Mouse (Mus musculus) heart, embryonic 11.5 days (tissue): ENCODE measurements around the gene Pyroxd2. TPM values are rescaled to one million over a fixed set of nuclear protein-coding genes. Genes with fewer than 3 reads are reported as not detected.
A peak's percentile ranks its signal among the peaks of the same experiment; 100 is the strongest.

ENCODE experiments used
- ATAC-seq: fragments of 200-750 bp; cut with Nextera tagmentation; replicated peaks from 2 replicates; pipeline ENCODE4 v1.8.0; 2017; ENCODE audit warnings: moderate library complexity; ENCODE audit not compliant: insufficient number of reproducible peaks, low FRiP score, low TSS enrichment
- H3K27ac ChIP-seq: fragments of 300-500 bp; sonication (generic); 2 replicates; pipeline ENCODE4 v1.5.1; 2014; ENCODE audit warnings: mild to moderate bottlenecking, low read depth, low read length
- H3K27me3 ChIP-seq: fragments of 300-500 bp; sonication (generic); 2 replicates; pipeline ENCODE4 v1.6.1; 2014; ENCODE audit warnings: mild to moderate bottlenecking, low read length, mixed read lengths; ENCODE audit not compliant: control insufficient read depth, insufficient read depth
- H3K36me3 ChIP-seq: fragments of 300-500 bp; sonication (generic); 2 replicates; pipeline ENCODE4 v1.6.1; 2014; ENCODE audit warnings: mild to moderate bottlenecking, low read length, moderate library complexity, mixed read lengths; ENCODE audit not compliant: control insufficient read depth, insufficient read depth
- H3K4me1 ChIP-seq: fragments of 300-500 bp; sonication (generic); 2 replicates; pipeline ENCODE4 v1.6.1; 2014; ENCODE audit warnings: low read length; ENCODE audit not compliant: control insufficient read depth, insufficient read depth
- H3K4me2 ChIP-seq: fragments of 300-500 bp; sonication (generic); 2 replicates; pipeline ENCODE4 v1.6.1; 2014; ENCODE audit warnings: mild to moderate bottlenecking, moderate library complexity
- H3K4me3 ChIP-seq: fragments of 300-500 bp; sonication (generic); 2 replicates; pipeline ENCODE4 v1.5.1; 2014; ENCODE audit warnings: low read depth, low read length
- H3K9ac ChIP-seq: fragments of 300-500 bp; sonication (generic); 2 replicates; pipeline ENCODE4 v1.6.1; 2014; ENCODE audit warnings: mild to moderate bottlenecking, low read depth, low read length, moderate library complexity
- H3K9me3 ChIP-seq: fragments of 300-500 bp; sonication (generic); replicated peaks from 2 replicates; pipeline ENCODE4 v1.6.1; 2016; ENCODE audit warnings: low read length; ENCODE audit not compliant: control insufficient read depth
- WGBS: fragments of 180-500 bp; shearing (Covaris S2); extraction: QIAGEN DNeasy Blood & Tissue Kit; methylation state at CpG from one replicate; pipeline ENCODE4 v1.1.7; 2014; ENCODE audit not compliant: insufficient replicate concordance; 5-methylcytosine and 5-hydroxymethylcytosine counted together
- polyA plus RNA-seq: library from polyadenylated mRNA; unstranded; fragments of >200 nt; fragmentation: Nextera tagmentation; extraction: Ambion mirVana; gene quantifications from 2 replicates; pipeline ENCODE4 v1.2.1, GENCODE M21; 2014

Gene Pyroxd2
- polyA plus RNA-seq, 1 experiment from 2014 or later: 2.3 TPM

DNA sequence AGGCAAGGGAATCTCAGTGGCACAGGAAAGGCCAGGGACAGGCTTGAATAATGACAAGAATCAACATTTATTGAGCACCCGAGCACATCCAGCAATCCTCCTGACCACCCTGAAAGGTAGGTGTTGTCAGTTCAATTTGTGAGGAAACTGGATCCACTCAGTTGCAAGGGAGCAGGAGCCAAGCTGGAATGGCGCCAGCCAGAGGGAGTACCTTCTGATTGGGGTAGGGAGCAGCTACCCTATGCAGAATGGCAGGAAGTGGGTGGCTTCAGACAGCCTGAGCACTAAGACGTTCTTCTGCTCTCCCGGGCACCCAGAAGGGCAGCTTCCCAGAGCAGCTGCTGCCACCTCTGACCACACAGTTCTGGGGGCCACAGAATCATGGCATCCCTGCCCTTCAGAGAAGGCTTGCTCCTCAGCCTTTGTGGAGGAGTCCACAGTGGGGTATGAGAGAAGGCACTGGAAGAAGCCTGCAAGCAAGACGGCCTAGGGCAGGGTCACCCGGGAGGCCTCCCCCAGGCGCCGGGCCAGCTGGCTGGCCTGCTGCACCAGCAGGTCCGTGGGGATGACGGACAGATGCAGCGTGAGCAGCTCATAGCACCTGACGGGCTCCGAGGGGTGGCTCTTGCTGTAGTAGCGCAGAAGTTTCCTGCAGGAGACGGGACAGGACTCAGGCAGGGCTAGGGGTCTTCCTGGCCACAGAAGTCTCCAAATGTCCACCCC, 2.7 kb upstream of the Pyroxd2 start:
- WGBS: 65% methylated on average over 15 of the region's 15 CpGs

DNA sequence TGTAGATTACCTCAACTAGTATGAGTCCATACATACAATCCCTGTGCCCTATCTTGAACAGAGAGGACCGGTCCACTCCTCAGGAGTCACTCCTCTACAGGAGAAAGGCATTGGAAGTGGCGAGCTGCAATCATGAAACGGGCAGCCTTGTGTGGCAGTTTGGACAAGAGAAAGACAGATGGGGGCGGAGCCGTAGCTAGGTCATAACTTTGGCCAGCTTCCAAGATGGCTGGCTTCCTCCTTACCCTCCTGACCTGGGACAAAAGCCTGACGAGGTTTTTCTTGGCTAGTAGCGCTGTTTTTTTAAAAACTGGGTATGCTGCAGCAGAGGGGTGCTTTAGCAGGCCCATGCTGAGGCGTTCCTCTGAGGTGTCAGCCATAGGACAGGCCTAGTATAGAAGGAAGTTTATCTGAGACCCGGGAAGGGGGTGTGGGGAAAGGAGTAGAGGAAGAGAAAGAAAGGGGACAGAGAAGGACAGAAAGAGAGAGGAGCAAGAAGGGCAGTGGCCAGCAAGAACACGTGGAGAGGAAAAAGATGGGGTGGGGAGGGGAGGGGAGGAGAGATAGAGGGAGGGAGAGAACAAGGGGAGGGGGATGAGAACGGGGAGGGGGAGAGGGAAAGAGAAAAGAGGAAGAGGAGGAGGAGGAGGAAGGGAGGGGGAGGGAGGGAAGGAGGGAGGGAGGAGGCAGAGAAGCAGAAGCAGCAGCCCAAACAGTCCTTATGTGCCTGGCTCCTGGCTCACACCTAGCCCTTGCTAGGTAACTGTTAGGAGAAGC, 754 bp upstream of the Pyroxd2 start:
- Histone ChIP-seq H3K9me3 (no peaks in the 10 kb centered on the region), H3K4me1 (peaks cover 34% of the 10 kb centered on the region), H3K27ac (peak overlapping the region; percentile 95), H3K9ac (peak overlapping the region; percentile 76), H3K4me3 (no peak overlapping the region), H3K27me3 (no peaks in the 10 kb centered on the region), H3K36me3 (no peaks in the 10 kb centered on the region), H3K4me2 (peak overlapping the region; percentile 67)
- peak; percentile 23 for ATAC-seq
- 20% methylated on average over 10 of the region's 11 CpGs for WGBS

More for the DNA sequence above, 2.7 kb upstream of the Pyroxd2 start:
- Histone ChIP-seq H3K9me3 (no peaks in the 10 kb centered on the region), H3K27ac (0 out of 2 replicates have a peak overlapping the region, but pooled peaks have one; percentile 10), H3K4me2 (no peak overlapping the region), H3K4me1 (peaks cover 23% of the 10 kb centered on the region), H3K4me3 (no peak overlapping the region), H3K27me3 (no peaks in the 10 kb centered on the region), H3K9ac (no peak overlapping the region), H3K36me3 (no peaks in the 10 kb centered on the region)
- no peak for ATAC-seq

DNA sequence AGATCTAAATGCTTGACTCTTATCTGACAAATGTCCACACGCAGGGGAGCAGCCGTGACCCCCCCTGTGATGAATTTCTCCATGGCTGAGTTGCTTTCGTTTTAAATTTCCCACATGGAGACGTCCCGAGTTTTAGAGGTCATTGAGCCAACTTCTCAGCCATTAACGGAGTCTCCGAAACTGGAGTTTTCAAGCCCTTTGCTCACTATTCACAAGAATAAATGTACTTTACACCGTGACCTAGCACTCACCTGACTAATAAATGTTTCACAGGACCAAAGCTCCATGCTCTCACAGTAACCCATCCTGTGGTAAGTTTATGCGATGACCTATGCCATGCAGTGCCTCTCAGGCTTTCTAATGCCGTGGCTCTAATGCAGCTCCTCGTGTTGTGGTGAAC, 2.4 kb downstream of the Pyroxd2 start:
- peaks cover 30% of the 10 kb centered on the region for H3K4me1 ChIP-seq
- 44% methylated on average over 11 of the region's 11 CpGs for WGBS
- no peaks in the 10 kb centered on the region for H3K27me3 ChIP-seq
- H3K36me3 ChIP-seq: no peaks in the 10 kb centered on the region
- H3K27ac ChIP-seq: no peak overlapping the region
- no peak overlapping the region for H3K9ac ChIP-seq
- H3K4me2 ChIP-seq: peak overlapping the region; percentile 22
- no peak for ATAC-seq
- H3K4me3 ChIP-seq: no peak overlapping the region
- no peaks in the 10 kb centered on the region for H3K9me3 ChIP-seq

DNA sequence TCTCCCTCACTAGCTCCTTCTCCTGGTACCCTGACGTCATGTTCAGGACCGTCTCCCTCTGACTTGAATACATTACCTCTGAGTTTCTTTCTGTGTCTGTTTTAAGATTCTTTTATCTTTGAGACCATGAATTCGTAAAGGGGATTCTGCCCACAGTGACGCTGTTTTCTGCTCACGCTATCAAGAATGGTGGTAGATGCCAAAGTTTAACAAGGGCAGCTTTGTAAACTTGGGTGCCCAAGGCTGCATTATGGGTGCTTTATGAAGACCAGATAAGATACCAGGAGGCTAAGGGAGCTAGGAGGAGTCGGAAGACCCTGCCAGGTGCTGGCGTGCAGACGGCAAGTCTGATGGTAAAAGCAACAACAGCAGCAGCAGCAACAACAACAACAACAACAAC, 5.9 kb downstream of the Pyroxd2 start:
- H3K4me1 ChIP-seq: peaks cover 34% of the 10 kb centered on the region
- H3K4me2 ChIP-seq: no peak overlapping the region
- no peaks in the 10 kb centered on the region for H3K9me3 ChIP-seq
- H3K27ac ChIP-seq: no peak overlapping the region
- no peaks in the 10 kb centered on the region for H3K36me3 ChIP-seq
- no peak for ATAC-seq
- H3K27me3 ChIP-seq: no peaks in the 10 kb centered on the region; the same call in 1 of the 2 replicates
- H3K9ac ChIP-seq: no peak overlapping the region
- 83% methylated on average over 8 of the region's 8 CpGs for WGBS
- no peak overlapping the region for H3K4me3 ChIP-seq

DNA sequence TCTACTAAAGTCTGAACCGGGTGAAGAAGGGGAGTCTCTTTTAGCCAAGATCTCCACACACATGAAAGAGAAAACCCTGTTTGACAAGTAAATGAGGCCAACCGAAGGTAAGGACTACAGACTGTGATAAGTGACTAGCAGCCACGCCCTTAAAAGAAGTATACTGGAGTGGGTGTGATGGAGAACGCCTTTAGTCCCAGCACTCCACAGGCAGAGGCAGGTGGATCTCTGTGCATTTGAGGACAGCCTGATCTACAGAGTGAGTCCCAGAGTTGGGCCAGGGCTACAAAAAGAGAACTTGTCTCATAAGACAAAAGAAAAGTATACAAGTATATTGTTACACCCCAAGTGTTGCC, 6.7 kb downstream of the Pyroxd2 start:
- H3K9ac ChIP-seq: no peak overlapping the region
- no peak overlapping the region for H3K4me3 ChIP-seq
- no peaks in the 10 kb centered on the region for H3K36me3 ChIP-seq
- no peaks in the 10 kb centered on the region; the same call in 1 of the 2 replicates for H3K27me3 ChIP-seq
- ATAC-seq: no peak
- H3K4me1 ChIP-seq: peaks cover 35% of the 10 kb centered on the region
- 71% methylated on average over 4 of the region's 4 CpGs for WGBS
- H3K4me2 ChIP-seq: no peak overlapping the region
- H3K9me3 ChIP-seq: no peaks in the 10 kb centered on the region
- no peak overlapping the region for H3K27ac ChIP-seq

DNA sequence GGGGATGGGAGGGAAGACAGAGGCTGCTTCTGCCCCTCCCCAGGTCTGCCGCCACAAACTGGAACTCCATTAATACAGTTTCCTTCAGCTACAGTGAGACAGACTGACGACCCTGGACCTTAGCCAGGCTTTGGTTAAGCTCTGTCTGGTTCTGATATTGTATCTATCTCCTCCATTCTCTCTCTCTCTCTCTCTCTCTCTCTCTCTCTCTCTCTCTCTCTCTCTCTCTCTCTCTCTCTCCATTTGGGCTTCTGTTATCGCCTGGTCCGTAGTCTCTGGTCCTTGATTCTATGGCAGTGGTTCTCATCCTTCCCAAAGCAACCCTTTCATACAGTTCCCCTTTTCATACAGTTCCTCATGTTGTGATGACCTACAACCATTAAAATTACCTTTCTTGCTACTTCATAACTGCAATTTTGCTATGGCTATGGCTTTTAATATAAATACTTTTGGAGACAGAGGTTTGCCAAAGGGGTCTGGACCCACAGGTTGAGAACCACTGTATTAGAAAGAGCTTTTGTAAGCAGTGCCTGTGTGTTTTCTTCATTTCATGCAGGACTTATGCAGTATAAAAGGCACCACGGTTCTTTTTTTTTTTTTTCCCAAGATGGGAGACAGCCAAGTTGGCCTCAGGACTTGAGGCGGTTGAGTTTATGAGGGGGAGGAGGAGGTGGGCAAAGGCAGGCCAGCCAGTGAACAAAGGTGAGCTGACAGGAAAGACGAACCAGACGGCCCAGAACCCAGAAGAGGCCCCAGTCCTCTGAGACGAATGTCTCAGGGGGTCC, 7.3 kb downstream of the Pyroxd2 start:
- Histone ChIP-seq H3K4me3 (no peak overlapping the region), H3K4me1 (peaks cover 35% of the 10 kb centered on the region), H3K27ac (no peak overlapping the region), H3K9me3 (no peaks in the 10 kb centered on the region), H3K27me3 (no peaks in the 10 kb centered on the region; the same call in 1 of the 2 replicates), H3K9ac (no peak overlapping the region), H3K36me3 (no peaks in the 10 kb centered on the region), H3K4me2 (no peak overlapping the region)
- no peak for ATAC-seq
- WGBS: 63% methylated on average over 9 of the region's 9 CpGs

DNA sequence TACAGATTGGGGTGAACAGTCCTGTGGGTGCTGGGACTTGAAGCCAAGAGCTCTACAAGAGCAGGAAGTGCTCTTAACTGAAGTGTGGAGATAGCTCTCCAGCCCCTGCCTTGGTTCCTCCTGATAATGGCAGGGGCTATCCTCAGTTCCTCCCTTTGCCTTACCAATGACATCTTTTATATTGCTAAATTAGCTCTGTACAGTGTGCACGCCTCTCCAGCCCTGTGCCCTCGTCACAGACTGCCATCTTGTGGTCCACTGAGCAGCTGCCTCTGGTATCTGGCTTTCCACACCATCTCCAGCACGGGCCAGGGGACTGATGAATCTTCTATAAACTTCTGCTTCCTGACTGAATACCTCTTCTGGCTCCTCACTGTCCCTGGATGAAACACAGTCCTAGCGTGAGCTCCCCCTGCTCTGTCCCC, 8.4 kb downstream of the Pyroxd2 start:
- Histone ChIP-seq H3K4me3 (no peak overlapping the region), H3K9ac (no peak overlapping the region), H3K4me1 (peaks cover 25% of the 10 kb centered on the region), H3K36me3 (no peaks in the 10 kb centered on the region), H3K27me3 (no peaks in the 10 kb centered on the region; the same call in 1 of the 2 replicates), H3K4me2 (no peak overlapping the region), H3K9me3 (no peaks in the 10 kb centered on the region), H3K27ac (no peak overlapping the region)
- 17% methylated on average over 4 of the region's 4 CpGs for WGBS
- ATAC-seq: peak; percentile 43; the same call in 1 of the 2 replicates

DNA sequence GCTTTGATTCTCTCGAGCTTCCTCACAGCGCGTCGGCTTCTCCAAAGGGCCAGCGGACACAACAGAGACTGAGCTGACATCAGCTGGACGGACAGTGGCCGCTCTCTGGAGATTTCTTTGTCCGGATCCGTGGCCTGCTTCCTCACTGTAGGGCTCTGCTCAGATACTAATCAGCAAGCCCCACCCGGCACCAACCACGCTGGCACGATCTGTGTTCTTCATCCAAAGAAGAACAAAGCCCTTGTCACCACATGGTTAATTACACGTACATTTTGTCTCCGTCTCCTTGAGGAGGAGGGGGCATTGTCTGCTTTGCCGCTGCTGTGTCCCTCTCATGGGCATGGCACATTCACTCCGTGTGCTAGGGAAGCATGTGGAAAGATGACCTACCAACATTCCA, 9.3 kb downstream of the Pyroxd2 start:
- 73% methylated on average over 16 of the region's 16 CpGs for WGBS
- no peak overlapping the region for H3K27ac ChIP-seq
- H3K27me3 ChIP-seq: no peaks in the 10 kb centered on the region; the same call in 1 of the 2 replicates
- H3K36me3 ChIP-seq: no peaks in the 10 kb centered on the region
- ATAC-seq: no peak
- H3K4me2 ChIP-seq: no peak overlapping the region
- no peaks in the 10 kb centered on the region for H3K9me3 ChIP-seq
- no peak overlapping the region for H3K9ac ChIP-seq
- no peak overlapping the region for H3K4me3 ChIP-seq
- peaks cover 25% of the 10 kb centered on the region for H3K4me1 ChIP-seq
